Mouse (Mus musculus): ENCODE data around the gene Kif2a. TPM values are rescaled to one million over a fixed set of nuclear protein-coding genes. Genes with fewer than 3 reads are reported as not detected.
"Not testable (repeated sequence)": the region's sequence is repeated elsewhere in the genome, so short reads cannot be mapped to it uniquely, and the experiment has no call there.

Kif2a gene
- polyA plus RNA-seq, 1 experiment from 2014 or later: 6.1 TPM

DNA sequence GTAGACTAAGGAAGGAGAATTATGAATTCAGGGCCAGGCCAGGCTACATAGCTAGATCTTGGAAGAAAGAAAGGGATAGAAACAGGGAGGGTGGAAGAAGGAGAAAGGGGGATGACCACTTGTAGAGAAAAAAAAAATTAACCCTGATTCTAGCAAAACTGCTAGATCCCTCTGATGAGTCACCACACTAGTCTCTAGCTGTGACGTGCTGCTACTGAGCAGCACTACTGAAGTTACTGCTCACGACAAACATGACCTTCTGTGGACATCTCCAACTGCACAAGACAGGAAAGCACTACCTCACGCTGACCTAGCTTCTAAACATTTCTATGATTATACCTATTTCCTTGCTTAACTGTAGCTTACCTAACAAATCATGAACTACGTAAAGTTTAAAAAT is 93.6 kb downstream of the Kif2a start:
- Histone ChIP-seq H3K4me2 (ENCODE audit: low read depth, low read length) (no peak overlapping the region), H3K27me3 (replicated peaks; ENCODE audit: control insufficient read depth, insufficient read depth, low read length) (no peaks in the 10 kb centered on the region), H3K9ac (ENCODE audit: low read depth, low read length) (no peak overlapping the region), H3K36me3 (ENCODE audit: control insufficient read depth, insufficient read depth, low read length) (peaks cover 5% of the 10 kb centered on the region), H3K27ac (ENCODE audit: low read length) (no peak overlapping the region), H3K4me1 (ENCODE audit: control insufficient read depth, insufficient read depth, low read length) (0 out of 2 replicates have a peak, but pooled peaks cover 3% of the 10 kb centered on the region), H3K4me3 (ENCODE audit: low read length) (no peak overlapping the region), H3K9me3 (ENCODE audit: control insufficient read depth, low read length) (peaks cover 5% of the 10 kb centered on the region; the same call in 1 of the 2 replicates)
- 92% methylated on average over 4 of the region's 4 CpGs for WGBS
- ATAC-seq: no peak

DNA sequence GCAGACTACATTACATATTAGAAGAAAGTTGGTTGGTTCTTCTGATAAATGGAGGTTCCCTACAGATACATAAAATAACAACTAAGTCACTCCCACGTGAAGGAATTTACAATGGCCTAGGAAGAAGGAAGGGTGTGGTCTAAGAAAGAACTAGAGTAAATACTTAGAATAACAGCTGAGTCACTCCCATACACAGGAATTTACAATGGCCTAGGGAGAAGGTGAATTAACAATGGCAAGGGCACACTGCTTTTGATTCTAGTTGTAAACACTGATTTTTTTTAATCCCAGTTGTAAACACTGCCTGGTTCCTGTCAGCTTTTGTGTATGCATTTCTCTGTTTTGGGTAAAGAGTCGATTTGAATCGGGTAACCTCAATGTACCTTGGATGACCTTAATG is 96.0 kb downstream of the Kif2a start:
- not testable (repeated sequence) for H3K9ac ChIP-seq (ENCODE audit: low read depth, low read length); H3K4me1 ChIP-seq (ENCODE audit: control insufficient read depth, insufficient read depth, low read length); H3K36me3 ChIP-seq (ENCODE audit: control insufficient read depth, insufficient read depth, low read length); H3K27me3 ChIP-seq (replicated peaks; ENCODE audit: control insufficient read depth, insufficient read depth, low read length); H3K4me3 ChIP-seq (ENCODE audit: low read length); H3K9me3 ChIP-seq (ENCODE audit: control insufficient read depth, low read length); H3K4me2 ChIP-seq (ENCODE audit: low read depth, low read length); ATAC-seq; H3K27ac ChIP-seq (ENCODE audit: low read length)
- 89% methylated on average over 3 of the region's 3 CpGs for WGBS

DNA sequence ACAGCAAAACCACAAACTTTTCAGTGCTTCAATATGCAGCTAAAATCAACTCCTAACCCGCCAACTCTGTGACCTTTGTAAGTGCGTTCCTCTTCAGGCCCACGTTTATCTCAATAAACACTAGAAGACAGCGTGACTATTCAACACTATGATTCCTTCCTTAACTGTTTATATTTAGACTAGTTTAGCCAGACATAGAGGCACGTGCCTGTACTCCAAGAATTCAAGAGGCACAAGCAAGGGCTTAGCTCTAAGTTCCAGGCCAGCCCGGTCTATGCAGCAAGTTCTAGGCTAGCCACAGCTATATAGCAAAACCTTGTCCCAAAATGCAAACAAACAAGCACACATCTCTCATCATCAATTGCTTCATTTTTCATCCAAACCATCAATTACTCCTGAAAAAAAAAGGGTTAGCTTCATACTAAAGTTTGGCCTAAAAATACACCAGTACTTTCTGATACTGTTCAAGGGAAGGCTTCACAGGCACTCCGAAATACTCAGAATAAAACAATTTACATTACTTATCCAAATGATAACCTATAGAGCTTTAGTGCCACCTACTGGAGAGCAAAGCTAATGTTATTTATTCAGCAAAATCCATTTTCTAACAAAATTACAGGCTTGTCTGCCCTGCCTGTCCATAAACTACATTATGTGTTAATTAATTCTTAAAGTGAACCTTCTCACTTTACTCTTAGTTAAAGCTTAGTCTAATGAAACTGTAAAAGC is 103.4 kb downstream of the Kif2a start:
- no peak overlapping the region for H3K4me2 ChIP-seq (ENCODE audit: low read depth, low read length)
- no peak overlapping the region for H3K27ac ChIP-seq (ENCODE audit: low read length)
- H3K4me3 ChIP-seq (ENCODE audit: low read length): no peak overlapping the region
- no peaks in the 10 kb centered on the region for H3K27me3 ChIP-seq (replicated peaks; ENCODE audit: control insufficient read depth, insufficient read depth, low read length)
- no peaks in the 10 kb centered on the region for H3K4me1 ChIP-seq (ENCODE audit: control insufficient read depth, insufficient read depth, low read length)
- ATAC-seq: no peak
- WGBS: 61% methylated on average over 7 of the region's 7 CpGs
- no peaks in the 10 kb centered on the region for H3K9me3 ChIP-seq (ENCODE audit: control insufficient read depth, low read length)
- H3K9ac ChIP-seq (ENCODE audit: low read depth, low read length): no peak overlapping the region
- 0 out of 2 replicates have a peak, but pooled peaks cover 5% of the 10 kb centered on the region for H3K36me3 ChIP-seq (ENCODE audit: control insufficient read depth, insufficient read depth, low read length)

DNA sequence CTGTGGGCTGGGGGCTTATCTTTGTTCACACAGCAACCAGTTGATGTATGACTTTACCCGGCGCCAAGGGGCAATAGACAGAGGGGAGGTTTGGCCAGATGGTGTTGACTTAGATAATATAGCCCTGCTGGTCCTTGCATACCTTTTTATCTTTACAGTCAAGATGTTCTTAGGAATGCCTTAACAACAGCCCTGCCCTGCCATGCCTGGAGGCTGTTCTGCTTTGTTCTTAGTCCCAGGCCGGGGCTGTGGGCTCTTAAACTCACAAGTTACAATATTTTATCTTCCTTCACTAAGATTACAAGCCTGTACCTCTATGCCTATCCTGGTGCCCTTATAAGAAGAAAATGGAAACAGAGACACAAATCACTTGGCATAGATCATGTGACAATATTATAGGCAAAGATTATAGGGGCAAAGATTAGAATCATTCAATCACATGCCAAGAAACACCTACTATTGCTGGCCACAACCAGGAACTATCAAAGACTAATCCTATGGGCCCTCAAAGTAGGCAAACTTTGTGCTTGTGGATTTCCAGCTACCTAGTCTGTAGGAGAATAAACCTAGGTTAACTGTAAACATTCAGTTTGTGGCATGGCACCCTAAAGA is 108.7 kb downstream of the Kif2a start:
- Histone ChIP-seq H3K4me1 (ENCODE audit: control insufficient read depth, insufficient read depth, low read length) (no peaks in the 10 kb centered on the region), H3K27ac (ENCODE audit: low read length) (no peak overlapping the region), H3K4me3 (ENCODE audit: low read length) (no peak overlapping the region), H3K4me2 (ENCODE audit: low read depth, low read length) (no peak overlapping the region), H3K9me3 (ENCODE audit: control insufficient read depth, low read length) (no peaks in the 10 kb centered on the region), H3K9ac (ENCODE audit: low read depth, low read length) (no peak overlapping the region), H3K27me3 (replicated peaks; ENCODE audit: control insufficient read depth, insufficient read depth, low read length) (no peaks in the 10 kb centered on the region), H3K36me3 (ENCODE audit: control insufficient read depth, insufficient read depth, low read length) (peaks cover 3% of the 10 kb centered on the region; the same call in 1 of the 2 replicates)
- WGBS: 39% methylated on average over 3 of the region's 3 CpGs
- ATAC-seq: peak; percentile 69

DNA sequence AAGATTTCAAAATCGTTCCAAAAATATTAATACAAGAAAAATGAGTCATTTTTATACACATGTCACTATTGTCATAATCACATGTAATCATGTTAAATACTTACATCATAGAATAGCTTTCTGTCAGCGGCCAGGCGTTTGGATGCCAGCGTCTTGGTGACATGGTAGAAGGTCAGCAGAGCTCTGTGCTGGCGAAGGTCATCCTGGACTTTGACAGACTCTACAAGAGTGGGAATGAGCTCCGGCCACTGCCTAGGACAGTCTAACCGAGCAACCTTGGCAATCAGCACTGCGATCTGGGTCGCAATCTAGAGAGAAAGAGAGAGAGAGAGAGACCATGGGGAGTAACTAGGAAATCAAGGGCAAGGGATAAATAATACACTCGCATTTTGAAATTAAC is 111.8 kb downstream of the Kif2a start:
- H3K4me1 ChIP-seq (ENCODE audit: control insufficient read depth, insufficient read depth, low read length): no peaks in the 10 kb centered on the region
- H3K36me3 ChIP-seq (ENCODE audit: control insufficient read depth, insufficient read depth, low read length): peaks cover 8% of the 10 kb centered on the region; the same call in 1 of the 2 replicates
- no peak overlapping the region for H3K9ac ChIP-seq (ENCODE audit: low read depth, low read length)
- no peak overlapping the region for H3K4me2 ChIP-seq (ENCODE audit: low read depth, low read length)
- no peak overlapping the region for H3K4me3 ChIP-seq (ENCODE audit: low read length)
- H3K27me3 ChIP-seq (replicated peaks; ENCODE audit: control insufficient read depth, insufficient read depth, low read length): no peaks in the 10 kb centered on the region
- H3K27ac ChIP-seq (ENCODE audit: low read length): no peak overlapping the region
- WGBS: 97% methylated on average over 10 of the region's 10 CpGs
- no peak for ATAC-seq
- H3K9me3 ChIP-seq (ENCODE audit: control insufficient read depth, low read length): no peaks in the 10 kb centered on the region

Other genes with a start within 250 kb of the Kif2a start
- gene Ipo11, start 85.2 kb downstream of the Kif2a start, polyA plus RNA-seq (2015; fragmentation: Nextera tagmentation; extraction: Ambion mirVana): 37.4 and 39.3 TPM in 2 replicates
- 26.4 and 30.1 TPM in 2 replicates for gene Dimt1, start 75.0 kb downstream of the Kif2a start, polyA plus RNA-seq (2015; fragmentation: Nextera tagmentation; extraction: Ambion mirVana)

All from intestine, embryonic 16.5 days (tissue).